Mouse (Mus musculus) regulatory T cell (primary cell): Measurements from ENCODE around the gene Dusp15.

Source experiments
- in situ Hi-C: fragments of 300-600 bp; cut with MboI, MseI; formaldehyde crosslinking; loops from one replicate; pipeline ENCODE4 v1.15.1; 2025; ENCODE audit warnings: high pct_unique_total_duplicates

The Dusp15 gene

DNA sequence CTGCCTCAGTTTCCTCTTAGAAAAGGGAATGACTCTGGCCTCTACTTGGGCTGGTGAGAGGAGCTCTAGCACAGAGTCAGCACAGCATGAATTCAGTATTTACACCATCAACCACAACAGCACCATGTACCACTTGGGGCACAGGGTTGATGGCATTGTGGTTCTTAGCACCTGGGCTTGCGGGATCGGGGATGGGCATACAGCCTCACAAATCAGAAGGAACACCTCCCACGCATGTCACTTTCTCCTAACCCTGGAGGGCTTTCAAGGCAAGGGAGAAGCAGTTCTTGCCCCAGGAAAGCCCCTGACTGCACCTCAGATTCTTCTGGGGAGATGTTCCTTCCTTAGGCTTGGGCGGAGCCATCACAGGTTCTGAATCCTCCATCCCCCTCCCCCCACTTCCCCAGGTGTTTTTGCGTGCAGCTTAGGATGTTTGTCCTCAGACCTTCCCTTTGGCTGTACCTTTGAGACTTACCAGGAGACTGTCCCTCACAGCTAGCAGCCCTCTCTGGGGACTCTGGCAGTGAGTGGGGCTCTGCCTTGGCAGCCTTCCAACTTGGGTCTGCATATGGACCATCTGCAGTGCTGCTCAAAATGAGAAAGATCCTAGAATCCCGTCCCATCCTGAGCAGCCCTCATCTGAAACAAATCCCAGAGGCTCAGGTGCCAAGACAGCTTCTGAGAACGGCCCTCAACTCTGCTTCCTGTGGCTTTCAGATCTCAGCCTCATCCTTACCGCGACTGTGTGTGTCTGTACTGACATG lies 45.0 kb downstream of the Dusp15 start:
- in situ Hi-C loops, result no loop called here

DNA sequence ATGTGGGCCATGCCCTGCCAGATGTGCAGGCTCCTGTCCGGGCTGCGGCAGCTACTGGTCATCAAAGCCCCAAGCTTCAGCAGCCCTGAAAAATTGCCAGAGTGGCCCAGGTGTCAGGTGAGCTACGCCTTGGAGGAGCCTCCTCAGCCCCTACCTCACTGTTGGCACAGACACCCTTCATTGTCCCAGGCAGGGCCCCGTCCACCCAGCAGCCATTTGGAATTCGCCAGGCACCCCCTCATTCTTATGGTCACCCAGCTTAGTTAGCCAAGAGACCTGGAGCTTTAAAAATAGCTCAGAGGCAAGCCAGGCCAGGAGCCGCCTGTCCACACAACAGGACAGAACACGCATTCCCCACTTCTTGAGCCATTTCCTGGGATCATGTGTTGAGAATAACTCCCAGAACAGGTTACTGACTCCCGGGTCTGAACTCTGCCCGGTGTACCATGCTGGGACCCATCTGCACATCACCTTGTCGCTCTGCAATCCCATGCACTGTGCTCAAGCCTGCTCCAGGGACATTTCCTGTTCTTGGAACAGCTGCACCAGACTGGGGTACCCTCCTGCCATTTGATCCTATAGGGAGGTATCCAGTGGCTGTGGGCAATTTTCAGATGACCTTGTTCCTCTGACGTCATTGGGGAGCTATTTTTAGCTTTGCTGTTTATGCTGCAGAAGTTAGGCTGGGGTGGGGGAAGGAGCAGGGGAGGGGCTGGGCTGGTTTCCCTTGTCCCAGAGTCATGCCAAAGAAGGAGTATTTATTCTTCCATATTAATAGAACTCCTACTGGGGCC lies 46.3 kb downstream of the Dusp15 start:
- in situ Hi-C loops, result no loop called here

GRCm38 (mm10) chr2:152904127-152904643 lies 47.3 kb downstream of the Dusp15 start:
- in situ Hi-C loops, result no loop called here

DNA sequence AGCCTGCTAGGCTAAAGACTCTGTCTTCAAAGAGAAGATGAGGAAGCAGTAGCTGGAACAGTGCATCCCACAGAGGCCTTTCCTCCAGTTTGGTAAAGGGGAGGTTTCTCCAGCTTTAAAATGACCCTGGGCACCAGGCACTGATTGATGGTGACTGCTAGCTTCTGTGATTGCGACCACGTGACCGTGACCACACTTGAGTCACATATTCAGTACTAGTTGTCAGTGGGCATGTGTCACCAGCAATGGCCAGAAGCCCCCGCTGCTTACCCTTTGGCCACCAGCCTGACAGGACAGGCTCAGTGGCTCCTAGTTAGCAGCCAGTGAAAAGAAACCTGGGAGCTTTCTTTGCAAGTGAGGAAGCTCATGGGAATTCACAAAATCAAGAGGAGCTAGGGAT lies 47.9 kb downstream of the Dusp15 start:
- in situ Hi-C loops, result no loop called here

DNA sequence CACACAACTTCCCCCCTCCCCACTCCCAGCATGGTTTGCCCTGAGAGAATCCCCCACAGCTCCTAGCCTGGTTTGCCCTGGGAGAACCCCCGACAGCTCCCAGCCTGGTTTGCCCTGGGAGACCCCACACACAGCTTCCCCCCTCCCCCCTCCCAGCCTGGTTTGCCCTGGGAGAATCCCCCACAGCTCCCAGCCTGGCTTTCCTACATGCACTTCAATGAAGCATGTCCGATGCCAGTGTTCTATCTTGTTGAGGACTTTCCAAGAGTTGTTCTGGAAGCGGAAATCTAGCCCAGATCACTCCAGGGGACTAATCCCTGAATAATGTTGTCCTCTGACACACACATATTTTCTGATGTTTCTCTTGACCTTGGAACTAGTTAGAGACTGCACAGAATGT lies 48.8 kb downstream of the Dusp15 start:
- in situ Hi-C loops, result no loop called here

DNA sequence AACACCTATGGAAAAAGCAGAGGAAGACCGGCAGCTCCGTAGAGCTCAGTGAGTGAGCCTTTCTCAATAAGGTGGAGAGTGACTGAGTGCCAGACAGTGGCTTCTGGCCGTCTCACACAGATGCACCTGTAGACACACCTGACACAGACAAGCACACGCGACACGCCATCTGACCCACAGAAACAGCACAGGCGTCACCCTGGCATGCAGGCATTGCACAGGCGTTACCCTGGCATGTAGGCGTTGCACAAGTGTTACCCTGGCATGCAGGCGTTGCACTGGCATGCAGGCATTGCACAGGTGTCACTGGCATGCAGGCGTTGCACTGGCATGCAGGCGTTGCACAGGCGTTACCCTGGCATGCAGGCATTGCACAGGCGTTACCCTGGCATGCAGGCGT lies 50.2 kb downstream of the Dusp15 start:
- in situ Hi-C loops, result no loop called here

GRCm38 (mm10) chr2:152899011-152899410 lies 52.5 kb downstream of the Dusp15 start:
- in situ Hi-C loops, result loop anchor here (25.0 kb wide), 1 partner anchor 637 kb away; no protein-coding TSS in a partner anchor

- in situ Hi-C loops, result loop anchor here (25.0 kb wide), 1 partner anchor 635 kb away; no protein-coding TSS in a partner anchor
Observed at GRCm38 (mm10) chr2:152896926-152897325, 54.6 kb downstream of the Dusp15 start.

DNA sequence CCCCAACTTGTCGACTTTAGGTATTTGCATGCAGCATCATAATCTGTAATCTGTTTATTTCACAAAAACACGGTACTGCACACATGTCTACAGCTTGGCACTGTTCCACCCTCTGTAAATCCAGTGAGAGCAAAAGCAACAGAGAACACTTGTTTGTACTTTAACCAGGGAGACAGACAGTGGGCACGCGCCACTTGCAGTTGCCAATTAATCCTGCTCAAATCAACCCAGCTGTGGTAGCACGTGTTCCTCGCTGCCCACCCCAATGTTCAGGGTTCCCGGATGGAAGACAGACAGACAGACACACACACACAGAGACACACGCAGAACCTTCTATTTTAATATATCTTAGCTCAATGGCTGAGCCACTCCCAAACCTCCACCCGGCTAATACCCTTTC lies 55.7 kb downstream of the Dusp15 start:
- in situ Hi-C loops, result loop anchor here (25.0 kb wide), 1 partner anchor 634 kb away; no protein-coding TSS in a partner anchor
